Mouse (Mus musculus) left cerebral cortex, adult 18-20 months (tissue): ENCODE measurements at regions not wholly inside any gene's neighbourhood (a gene's known extent, or its start where the extent isn't known, plus 50 kb on each side); places are given as distances from the start of the nearest gene placed in this dataset.
"Not testable (repeated sequence)": the region's sequence is repeated elsewhere in the genome, so short reads cannot be mapped to it uniquely, and the experiment has no call there.

Experiments used
- DNase-seq, 2 experiments: peaks; one replicate each; pipeline ENCODE4 v3.0.0; 2021 to 2022; ENCODE audit warnings: low spot score in 2 of 2, mixed read lengths in 1 of 2

GRCm38 (mm10) chr5:149815879-149816278, 137.8 kb downstream of the B3glct start:
- peak; percentile 28 to 62 for DNase-seq

DNA sequence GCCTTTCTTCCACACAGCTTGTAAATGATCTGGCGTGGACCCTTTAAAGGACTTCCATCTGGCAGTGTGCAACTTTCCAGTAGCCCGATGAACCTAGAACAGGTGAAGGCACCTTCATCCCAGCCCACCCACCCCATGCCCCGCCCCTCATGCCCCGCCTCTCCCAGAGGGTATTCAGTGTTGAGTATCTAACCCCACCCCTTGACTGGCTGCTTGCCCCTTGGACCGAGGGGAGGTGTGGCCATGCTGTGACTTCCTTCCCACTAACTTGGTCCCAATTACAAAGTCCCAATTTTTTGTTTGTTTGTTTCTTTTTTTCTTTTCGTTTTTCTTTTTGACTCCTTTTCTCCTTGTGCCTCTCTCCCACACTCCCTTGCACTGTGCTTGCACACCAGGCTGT, 140.8 kb downstream of the B3glct start:
- DNase-seq, result no peak

DNA sequence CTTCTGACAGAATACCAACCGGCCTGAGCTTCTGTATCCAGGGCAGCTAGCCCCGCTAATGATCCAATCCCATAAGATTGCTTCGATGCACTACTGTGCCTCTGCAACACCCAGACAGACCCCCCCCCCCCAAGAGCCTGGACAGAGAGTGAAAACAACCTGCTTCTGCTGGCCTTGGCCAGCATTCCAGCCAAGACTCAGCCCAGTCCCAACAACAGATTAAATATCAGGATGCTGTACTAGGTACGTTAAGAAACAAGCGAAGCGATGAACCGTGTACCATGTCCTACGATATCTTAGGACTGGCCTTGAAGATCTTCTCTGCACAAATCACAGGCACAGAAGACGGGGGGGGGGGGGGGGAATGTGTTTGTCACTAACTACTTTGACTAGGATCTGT, 145.8 kb downstream of the B3glct start:
- DNase-seq, result no peak

GRCm38 (mm10) chr5:149827599-149827998, 149.6 kb downstream of the B3glct start:
- no peak for DNase-seq

- DNase-seq, result peak; percentile 79 to 81
Observed at GRCm38 (mm10) chr5:149831122-149831861, 153.3 kb downstream of the B3glct start.

DNA sequence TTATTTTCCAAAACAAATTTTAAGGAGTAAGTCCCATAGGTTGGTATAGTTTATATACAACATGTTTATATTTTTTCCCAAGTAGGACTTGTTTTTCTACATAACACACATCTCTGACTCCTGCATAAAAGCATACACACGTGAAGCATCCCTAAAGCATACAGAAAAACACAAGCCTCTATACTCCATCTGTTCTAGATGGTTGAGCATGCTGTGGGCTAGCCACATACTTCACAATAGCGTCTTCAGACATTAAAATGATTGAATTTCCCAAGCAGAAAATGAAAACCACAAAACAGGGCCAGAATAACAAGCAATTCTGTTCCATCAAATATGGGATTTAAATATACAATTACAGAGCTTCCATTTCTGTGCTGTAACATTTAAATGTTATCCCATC, 159.3 kb downstream of the B3glct start:
- no peak for DNase-seq

DNA sequence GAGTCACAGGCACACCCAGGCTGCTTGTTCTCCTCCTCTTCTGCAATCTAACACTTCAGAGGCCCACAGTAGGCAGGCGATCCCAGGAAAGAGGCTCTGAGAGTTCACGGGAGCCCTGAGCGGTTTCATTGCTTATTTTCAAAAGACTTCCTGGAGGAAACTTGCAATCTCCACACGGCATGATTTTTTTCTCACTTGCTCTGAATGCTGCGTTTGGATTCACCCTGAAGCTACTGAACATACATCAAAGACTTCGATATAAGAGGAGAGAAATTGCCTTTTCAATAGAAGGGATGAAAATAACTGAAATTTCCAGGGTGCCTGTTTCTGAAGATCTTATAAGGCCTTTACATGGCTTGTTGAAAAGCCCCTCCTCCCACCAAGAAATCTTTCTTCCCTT, 164.5 kb downstream of the B3glct start:
- no peak for DNase-seq

- no peak for DNase-seq
Observed at GRCm38 (mm10) chr5:149843310-149843709, 165.3 kb downstream of the B3glct start.

- DNase-seq, result no peak
Observed at GRCm38 (mm10) chr5:149845256-149845655, 167.2 kb downstream of the B3glct start.

DNA sequence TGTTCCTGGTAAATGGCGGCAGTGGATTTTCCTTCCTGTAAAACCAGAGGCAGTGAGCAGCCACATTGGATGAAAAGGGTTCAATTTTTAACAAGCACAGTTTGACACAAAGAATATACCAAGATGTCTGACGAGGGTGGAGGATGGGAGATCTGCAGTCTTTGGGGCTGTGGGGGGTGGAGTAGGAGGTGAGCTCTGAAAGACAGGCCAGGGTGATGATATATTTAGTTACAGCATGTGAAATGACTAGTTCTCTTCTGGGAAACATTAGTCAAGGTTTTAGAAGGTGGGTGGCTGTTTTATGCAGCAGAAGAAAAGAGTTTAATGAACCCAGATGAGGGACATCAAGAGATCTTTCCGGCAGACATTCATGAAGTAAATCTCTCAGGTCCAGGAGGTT, 170.0 kb upstream of the Rxfp2 start:
- peak in 1 of 2 experiments; percentile 8 for DNase-seq

DNA sequence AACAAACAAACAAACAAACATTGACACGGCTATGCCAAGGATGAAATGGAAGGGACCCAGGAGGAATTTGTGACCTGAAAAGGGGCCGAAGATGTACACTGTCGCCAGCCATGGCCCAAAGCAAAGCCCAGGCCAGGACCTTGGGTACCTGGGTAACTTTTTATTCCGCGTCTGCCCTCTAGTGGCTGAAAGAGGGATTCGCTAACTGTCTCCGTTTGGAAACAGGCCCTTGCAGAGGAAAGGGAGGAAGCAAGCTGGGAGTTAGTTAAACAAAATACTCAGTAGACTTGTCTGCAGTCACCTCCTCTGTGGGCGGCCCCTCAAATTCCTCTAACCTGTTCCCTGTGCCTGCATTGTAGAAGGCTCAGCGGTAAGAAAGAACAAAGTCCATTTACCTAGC, 167.5 kb upstream of the Rxfp2 start:
- peak; percentile 71 to 79 for DNase-seq

- no peak for DNase-seq
Observed at GRCm38 (mm10) chr5:149852516-149852915, 166.0 kb upstream of the Rxfp2 start.

DNA sequence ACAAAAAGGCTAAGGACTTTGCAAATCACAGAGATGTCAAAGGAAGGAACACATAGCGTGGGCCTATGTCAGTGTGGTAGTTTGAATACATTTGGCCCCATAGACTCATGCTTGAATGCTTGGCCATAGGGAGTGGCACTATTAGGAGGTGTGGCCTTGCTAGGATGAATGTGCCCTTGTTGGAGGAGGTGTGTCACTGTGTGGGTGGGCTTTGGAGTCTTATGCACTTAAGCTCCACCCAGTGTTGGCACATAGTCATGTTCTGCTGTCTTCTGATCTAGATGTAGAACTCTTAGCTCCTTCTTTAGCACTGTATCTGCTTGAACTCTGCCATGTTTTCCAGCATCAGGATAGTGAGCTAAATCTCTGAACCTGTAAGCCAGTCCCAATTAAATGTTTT, 162.4 kb upstream of the Rxfp2 start:
- DNase-seq, result no peak

GRCm38 (mm10) chr5:149857019-149857418, 161.5 kb upstream of the Rxfp2 start:
- DNase-seq, result no peak

GRCm38 (mm10) chr5:149861489-149861962, 156.9 kb upstream of the Rxfp2 start:
- peak; percentile 45 to 60 for DNase-seq

DNA sequence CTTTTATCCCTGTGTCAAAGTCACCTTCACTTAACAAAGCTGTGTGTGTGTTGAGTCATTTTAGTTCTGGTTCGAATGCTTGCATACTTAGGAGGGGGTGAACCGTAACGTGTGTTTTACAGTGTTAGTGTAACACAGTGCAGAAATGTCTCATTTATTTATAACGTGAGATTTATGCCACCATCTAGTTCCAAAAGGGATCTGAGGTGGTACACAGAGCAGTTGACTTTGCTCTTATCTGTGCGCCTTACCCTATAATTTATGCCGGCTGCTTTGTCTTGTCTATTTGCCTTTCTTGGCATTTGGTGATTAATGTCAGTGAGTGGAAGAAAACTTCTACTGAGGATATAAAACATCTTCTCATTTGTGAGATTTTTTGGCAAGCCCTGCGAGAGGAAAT, 150.5 kb upstream of the Rxfp2 start:
- no peak for DNase-seq

DNA sequence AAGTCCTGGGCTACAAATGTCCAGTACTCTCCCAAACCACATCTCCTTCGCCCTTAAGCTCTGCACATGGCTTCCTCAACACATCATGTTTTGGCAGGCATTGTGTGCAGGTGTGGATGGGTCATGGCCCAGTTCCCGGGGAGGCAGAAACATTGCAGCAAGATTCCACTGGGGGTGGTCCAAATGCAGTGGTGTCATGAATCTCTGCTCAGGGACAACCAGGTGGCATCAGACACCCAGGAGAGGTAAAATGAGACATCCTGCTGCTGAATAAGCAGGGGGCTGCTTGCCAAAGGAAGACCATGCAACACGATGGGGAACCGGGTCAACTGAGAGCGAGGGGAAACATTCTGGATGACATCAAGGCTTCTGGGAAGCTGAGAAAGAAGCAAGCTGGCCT, 149.0 kb upstream of the Rxfp2 start:
- no peak for DNase-seq

- DNase-seq, result no peak
Observed at GRCm38 (mm10) chr5:149870596-149870995, 147.9 kb upstream of the Rxfp2 start.

GRCm38 (mm10) chr5:149871521-149871920, 147.0 kb upstream of the Rxfp2 start:
- no peak for DNase-seq

GRCm38 (mm10) chr5:149873482-149874002, 144.9 kb upstream of the Rxfp2 start:
- DNase-seq, result no peak

DNA sequence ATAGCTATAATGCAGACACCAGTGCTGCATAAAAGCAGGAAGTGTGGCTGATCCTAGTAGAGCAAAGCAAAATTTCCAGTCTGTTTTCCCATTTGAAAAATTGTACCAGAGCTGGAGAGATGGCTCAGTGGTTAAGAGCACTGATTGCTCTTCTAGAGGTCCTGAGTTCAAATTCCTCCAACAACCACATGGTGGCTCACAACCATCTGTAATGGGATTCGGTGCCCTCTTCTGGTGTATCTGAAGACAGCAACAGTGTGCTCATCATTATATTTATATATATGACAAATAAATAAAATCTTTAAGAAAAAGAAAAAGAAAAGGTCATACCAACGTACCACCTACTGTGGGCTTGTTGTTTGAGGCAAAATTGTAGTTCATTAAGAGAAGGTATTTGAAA, 144.1 kb upstream of the Rxfp2 start:
- DNase-seq, result no peak

DNA sequence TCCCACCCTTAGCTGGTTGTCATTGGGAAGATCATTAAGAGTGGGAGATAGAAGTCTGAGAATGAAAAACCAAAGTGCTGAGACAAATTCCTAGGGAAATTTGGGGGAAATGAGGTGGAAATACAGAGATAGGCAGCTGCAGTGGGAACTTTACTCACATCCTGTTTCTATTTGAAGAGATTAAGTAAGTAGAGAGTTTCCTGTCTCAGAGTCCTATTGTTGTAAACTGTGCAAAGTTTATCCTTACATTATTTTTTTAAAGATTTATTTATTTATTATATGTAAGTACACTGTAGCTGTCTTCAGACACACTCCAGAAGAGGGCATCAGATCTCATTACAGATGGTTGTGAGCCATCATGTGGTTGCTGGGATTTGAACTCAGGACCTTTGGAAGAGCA, 126.0 kb upstream of the Rxfp2 start:
- not testable (repeated sequence) for DNase-seq

GRCm38 (mm10) chr5:149906927-149907326, 111.5 kb upstream of the Rxfp2 start:
- no peak for DNase-seq
